Mouse (Mus musculus) myocyte (in vitro differentiated cells): Measurements from ENCODE around the gene Lrriq4. TPM values are rescaled to one million over a fixed set of nuclear protein-coding genes. Genes with fewer than 3 reads are reported as not detected.
A peak's percentile ranks its signal among the peaks of the same experiment; 100 is the strongest.

Source experiments
- H3K27me3 ChIP-seq: one replicate; pipeline ENCODE4 v1.6.1; 2011; ENCODE audit not compliant: control insufficient read depth, insufficient read depth, insufficient read length
- H3K36me3 ChIP-seq: one replicate; pipeline ENCODE4 v1.6.1; 2011; ENCODE audit not compliant: control insufficient read depth, insufficient read depth
- H3K4me2 ChIP-seq: one replicate; pipeline ENCODE4 v1.6.1; 2011; ENCODE audit warnings: low read depth, control low read depth
- H3K4me3 ChIP-seq: one replicate; pipeline ENCODE4 v1.5.1; 2011; ENCODE audit warnings: mild to moderate bottlenecking, control low read depth, moderate library complexity
- H3K79me2 ChIP-seq: one replicate; pipeline ENCODE4 v1.6.1; 2011; ENCODE audit not compliant: control insufficient read depth, insufficient read depth
- H3ac ChIP-seq: one replicate; pipeline ENCODE4 v1.6.1; 2011; ENCODE audit not compliant: control insufficient read depth, insufficient read length
- CEBPB ChIP-seq: IDR thresholded peaks from 2 replicates; pipeline ENCODE4 v1.6.1; 2011; ENCODE audit warnings: mild to moderate bottlenecking, moderate library complexity; ENCODE audit not compliant: poor library complexity, insufficient read depth, severe bottlenecking
- E2F4 ChIP-seq: IDR thresholded peaks from one replicate; pipeline ENCODE4 v1.6.1; 2011; ENCODE audit warnings: mild to moderate bottlenecking, control low read depth, moderate library complexity; ENCODE audit not compliant: insufficient read depth
- MAX ChIP-seq: IDR thresholded peaks from one replicate; pipeline ENCODE4 v1.6.1; 2011; ENCODE audit warnings: low read depth, mild to moderate bottlenecking, control low read depth
- MYOD1 ChIP-seq, 3 experiments: IDR thresholded peaks; one replicate each; pipeline ENCODE4 v1.6.1; 2011; ENCODE audit warnings: control low read depth in 2 of 3, low read depth in 2 of 3, mild to moderate bottlenecking in 2 of 3, moderate library complexity in 1 of 3; ENCODE audit not compliant: insufficient read length in 2 of 3, control insufficient read depth in 1 of 3
- MYOG ChIP-seq, 3 experiments: IDR thresholded peaks; one replicate each; pipeline ENCODE4 v1.6.1; 2011; ENCODE audit warnings: control low read depth in 2 of 3, low read depth in 2 of 3, mild to moderate bottlenecking in 2 of 3; ENCODE audit not compliant: insufficient read length in 2 of 3, control insufficient read depth in 1 of 3, insufficient read depth in 1 of 3
- POLR2A ChIP-seq: IDR thresholded peaks from one replicate; pipeline ENCODE4 v1.6.1; 2011; ENCODE audit warnings: low read depth, mild to moderate bottlenecking, control low read depth, moderate library complexity; ENCODE audit not compliant: insufficient read length
- POLR2AphosphoS2 ChIP-seq: IDR thresholded peaks from one replicate; pipeline ENCODE4 v1.6.1; 2011; ENCODE audit warnings: low read depth, control low read depth; ENCODE audit not compliant: insufficient read length
- REST ChIP-seq: IDR thresholded peaks from one replicate; pipeline ENCODE4 v1.6.1; 2011; ENCODE audit warnings: mild to moderate bottlenecking, control low read depth, moderate library complexity; ENCODE audit not compliant: insufficient read depth, insufficient read length
- SRF ChIP-seq: IDR thresholded peaks from one replicate; pipeline ENCODE4 v1.6.1; 2011; ENCODE audit warnings: low read depth; ENCODE audit not compliant: control insufficient read depth, insufficient read length
- TCF12 ChIP-seq: IDR thresholded peaks from one replicate; pipeline ENCODE4 v1.6.1; 2011; ENCODE audit warnings: mild to moderate bottlenecking, control low read depth; ENCODE audit not compliant: poor library complexity, insufficient read depth, severe bottlenecking
- TCF3 ChIP-seq: IDR thresholded peaks from one replicate; pipeline ENCODE4 v1.6.1; 2011; ENCODE audit warnings: low read depth, control low read depth; ENCODE audit not compliant: insufficient read length
- USF1 ChIP-seq: IDR thresholded peaks from one replicate; pipeline ENCODE4 v1.6.1; 2011; ENCODE audit warnings: low read depth, mild to moderate bottlenecking, control low read depth, moderate library complexity
- polyA plus RNA-seq: library from polyadenylated mRNA; unstranded; fragments of >200 nt; fragmentation: generic; extraction: Trizol; gene quantifications from one replicate; pipeline ENCODE4 v1.2.1, GENCODE M21; 2012; ENCODE audit warnings: missing spikeins

Lrriq4 gene
- polyA plus RNA-seq, 1 experiment: not detected

DNA sequence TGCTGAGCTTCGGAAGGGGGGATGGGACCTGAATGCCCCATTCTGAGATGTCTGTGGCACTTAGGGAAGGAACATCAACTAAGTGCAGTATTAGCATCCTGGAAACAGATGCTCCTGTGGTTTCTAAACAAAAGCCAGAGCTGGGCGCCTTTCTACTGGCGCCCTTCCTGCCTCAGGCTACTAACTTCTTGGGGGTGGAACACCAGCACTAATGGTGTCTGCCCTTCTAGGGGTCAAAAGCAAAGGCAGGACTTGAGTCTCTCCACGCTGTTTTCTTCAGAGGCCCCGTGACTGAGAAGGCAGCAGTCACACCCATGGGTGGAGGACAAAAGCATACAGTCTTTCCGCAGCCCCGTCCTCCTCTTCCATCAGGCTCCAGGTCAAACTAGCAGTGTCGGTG lies 2.5 kb downstream of the Lrriq4 start:
- Histone ChIP-seq H3K79me2 (no peaks in the 10 kb centered on the region), H3ac (no peak overlapping the region), H3K4me2 (no peak overlapping the region), H3K36me3 (no peaks in the 10 kb centered on the region), H3K27me3 (peaks cover 22% of the 10 kb centered on the region), H3K4me3 (no peak overlapping the region)
- TF ChIP-seq E2F4 (no peak), TCF12 (no peak), TCF3 (no peak), SRF (no peak), MYOG (IDR thresholded peaks at IDR 0.05; ENCODE audit: control insufficient read depth in 1 of 3, insufficient read depth in 1 of 3, insufficient read length in 2 of 3, low read depth in 2 of 3) (no peak), MAX (no peak), POLR2AphosphoS2 (no peak), POLR2A (no peak), CEBPB (no peak)

DNA sequence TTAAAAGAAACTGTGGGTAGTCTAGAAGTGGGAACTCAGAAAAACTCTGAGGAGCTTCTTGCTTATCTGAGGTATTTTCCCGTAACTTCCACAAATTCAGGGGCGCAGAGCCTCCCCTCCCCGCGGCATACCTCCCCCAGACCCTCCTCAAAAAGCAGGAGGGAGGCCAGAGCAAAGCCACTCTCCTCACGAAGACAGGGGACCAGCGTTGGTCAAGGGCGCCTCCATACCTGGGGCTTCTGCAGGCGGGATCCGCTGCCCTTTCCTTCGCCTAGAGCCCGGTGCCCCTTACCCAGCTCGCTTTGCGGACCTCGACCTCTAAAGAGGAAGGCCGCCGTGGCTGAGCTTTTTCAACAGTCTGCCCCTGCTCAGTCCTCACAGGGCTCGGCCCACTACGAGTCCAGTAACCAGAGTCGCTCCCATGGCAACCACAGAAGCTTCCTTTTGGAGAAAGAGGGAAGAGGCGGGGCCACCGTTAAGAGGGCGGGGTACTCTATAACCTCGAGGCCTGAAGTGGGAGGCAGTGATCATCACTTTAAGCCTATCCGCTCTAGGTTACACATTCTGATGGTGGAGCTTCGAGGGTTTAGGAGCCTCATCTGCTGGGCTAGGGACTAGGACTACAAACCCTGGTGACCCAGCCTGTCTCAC lies 3.3 kb downstream of the Lrriq4 start, which contains the start of gene Lrrc34:
Gene Lrrc34, minus strand, starts transcription at position 430 of the 651 bp plus-strand sequence.
- Histone ChIP-seq H3K36me3 (no peaks in the 10 kb centered on the region), H3K27me3 (peaks cover 22% of the 10 kb centered on the region), H3ac (no peak within 1 kb of the TSS), H3K79me2 (no peaks in the 10 kb centered on the region), H3K4me2 (peak within 1 kb of the TSS; percentile 12), H3K4me3 (no peak within 1 kb of the TSS)
- TF ChIP-seq TCF12: no peak
- TF ChIP-seq E2F4: no peak
- TF ChIP-seq USF1: no peak
- no peak for TF ChIP-seq MAX
- no peak for TF ChIP-seq SRF
- no peak for TF ChIP-seq MYOD1 (IDR thresholded peaks at IDR 0.05; ENCODE audit: control insufficient read depth in 1 of 3, insufficient read length in 2 of 3, low read depth in 2 of 3)
- TF ChIP-seq POLR2A: no peak
- TF ChIP-seq POLR2AphosphoS2: no peak
- TF ChIP-seq CEBPB: no peak
- TF ChIP-seq TCF3: no peak
- TF ChIP-seq REST: no peak
- no peak for TF ChIP-seq MYOG (IDR thresholded peaks at IDR 0.05; ENCODE audit: control insufficient read depth in 1 of 3, insufficient read depth in 1 of 3, insufficient read length in 2 of 3, low read depth in 2 of 3)

DNA sequence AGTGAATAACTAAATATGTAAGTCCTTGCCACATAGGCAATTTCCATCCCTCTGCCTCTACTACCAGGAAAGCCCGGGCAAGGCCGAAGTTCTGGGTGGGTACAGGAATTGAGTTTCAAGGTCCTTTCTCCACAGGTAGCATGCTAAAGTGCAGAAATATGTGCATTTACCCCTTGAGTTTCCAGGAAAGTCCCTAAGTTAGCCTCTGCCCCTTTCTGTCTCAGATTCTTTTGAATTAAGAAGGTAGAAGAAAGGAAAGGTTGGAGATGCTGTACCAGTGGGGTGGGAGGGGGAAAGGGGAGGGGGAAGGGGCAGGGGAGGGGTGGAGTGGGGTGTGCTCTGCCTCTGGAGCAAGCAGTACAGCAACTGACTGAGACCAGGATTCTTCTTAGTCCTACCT lies 4.2 kb downstream of the Lrriq4 start:
- TF ChIP-seq E2F4 (no peak), REST (no peak), USF1 (no peak), MAX (no peak), CEBPB (no peak), TCF3 (no peak), MYOD1 (IDR thresholded peaks at IDR 0.05; ENCODE audit: control insufficient read depth in 1 of 3, insufficient read length in 2 of 3, low read depth in 2 of 3) (no peak), MYOG (IDR thresholded peaks at IDR 0.05; ENCODE audit: control insufficient read depth in 1 of 3, insufficient read depth in 1 of 3, insufficient read length in 2 of 3, low read depth in 2 of 3) (no peak), POLR2A (no peak), TCF12 (no peak), POLR2AphosphoS2 (no peak)
- H3ac ChIP-seq: no peak overlapping the region
- H3K27me3 ChIP-seq: peaks cover 22% of the 10 kb centered on the region
- no peaks in the 10 kb centered on the region for H3K79me2 ChIP-seq
- H3K4me2 ChIP-seq: no peak overlapping the region
- no peak overlapping the region for H3K4me3 ChIP-seq
- no peaks in the 10 kb centered on the region for H3K36me3 ChIP-seq

DNA sequence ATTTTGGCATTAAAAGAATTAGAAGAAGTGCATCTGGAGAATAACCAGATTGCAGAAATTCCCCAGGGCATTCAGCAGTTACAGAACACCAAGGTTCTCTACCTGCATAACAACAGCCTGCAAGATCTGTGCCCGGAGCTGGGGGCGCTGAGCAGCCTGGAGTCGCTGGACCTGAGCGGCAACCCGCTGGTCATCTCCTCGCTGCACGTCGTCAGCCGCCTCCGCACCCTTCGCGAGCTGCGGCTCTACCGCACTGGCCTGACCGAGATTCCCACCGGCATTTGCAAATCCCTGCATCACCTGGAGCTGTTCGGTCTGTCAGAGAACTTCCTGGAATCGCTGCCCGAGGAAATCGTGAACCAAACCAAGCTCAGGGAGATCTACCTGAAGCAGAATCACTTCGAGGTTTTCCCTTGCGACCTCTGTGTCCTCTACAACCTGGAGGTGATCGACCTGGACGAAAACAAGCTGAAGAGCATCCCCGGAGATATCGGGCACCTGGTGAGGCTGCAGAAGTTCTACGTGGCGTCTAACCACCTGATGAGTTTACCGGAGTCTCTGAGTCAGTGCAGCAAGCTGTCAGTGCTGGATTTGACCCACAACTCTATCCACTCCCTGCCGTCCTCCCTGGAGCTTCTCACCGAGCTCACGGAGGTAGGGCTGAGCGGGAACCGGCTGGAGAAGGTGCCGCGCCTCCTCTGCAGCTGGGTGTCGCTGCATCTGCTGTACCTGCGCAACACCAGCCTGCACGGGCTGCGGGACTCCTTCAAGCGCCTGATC lies 5.9 kb downstream of the Lrriq4 start:
- Histone ChIP-seq H3K27me3 (peaks cover 22% of the 10 kb centered on the region), H3ac (no peak overlapping the region), H3K79me2 (no peaks in the 10 kb centered on the region), H3K36me3 (no peaks in the 10 kb centered on the region), H3K4me2 (no peak overlapping the region), H3K4me3 (no peak overlapping the region)
- no peak for TF ChIP-seq E2F4
- no peak for TF ChIP-seq MYOD1 (IDR thresholded peaks at IDR 0.05; ENCODE audit: control insufficient read depth in 1 of 3, insufficient read length in 2 of 3, low read depth in 2 of 3)
- no peak for TF ChIP-seq CEBPB
- TF ChIP-seq SRF: no peak
- TF ChIP-seq TCF12: no peak
